Mouse (Mus musculus): ENCODE data around the gene Gatd1. TPM values are rescaled to one million over a fixed set of nuclear protein-coding genes. Genes with fewer than 3 reads are reported as not detected.

The Gatd1 gene
- polyA plus RNA-seq, 1 experiment = 48.4 TPM

DNA sequence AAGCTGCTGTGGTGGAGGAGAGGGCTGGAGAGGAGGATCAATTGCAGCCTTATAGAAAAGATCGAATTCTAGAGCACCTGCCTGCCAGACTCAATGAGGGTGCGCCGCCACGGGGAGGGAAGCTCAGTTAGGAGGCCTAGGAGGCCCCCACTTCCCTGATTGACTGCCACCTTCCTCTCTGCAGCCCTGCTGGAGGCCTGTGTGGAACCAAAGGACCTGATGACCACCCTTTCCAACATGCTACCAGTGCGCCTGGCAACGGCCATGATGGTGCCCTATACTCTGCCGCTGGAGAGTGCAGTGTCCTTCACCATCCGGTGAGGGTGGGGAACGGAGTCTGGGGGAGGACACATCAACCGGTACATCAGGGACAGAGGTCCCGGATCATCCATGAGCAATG, 44.7 kb upstream of the Gatd1 start:
- TF ChIP-seq POLR2A (IDR thresholded peaks at IDR 0.05; ENCODE audit: low read depth, low read length) = no peak
- TF ChIP-seq CTCF (IDR thresholded peaks at IDR 0.05; ENCODE audit: extremely low read depth, insufficient read length, insufficient replicate concordance, low read depth, low read length) = no peak
- Histone ChIP-seq H3K4me1 (ENCODE audit: control insufficient read depth, insufficient read depth, insufficient read length, low read length) (peaks cover 39% of the 10 kb centered on the region), H3K27me3 (ENCODE audit: control insufficient read depth, insufficient read depth, low read length) (no peaks in the 10 kb centered on the region), H3K27ac (ENCODE audit: insufficient read depth, low read depth, low read length) (no peak overlapping the region), H3K36me3 (ENCODE audit: control insufficient read depth, insufficient read depth, low read length) (peaks cover 30% of the 10 kb centered on the region), H3K4me3 (ENCODE audit: low read depth, low read length) (no peak overlapping the region)
- whole genome bisulfite sequencing = 87% methylated on average over 11 of the region's 11 CpGs

DNA sequence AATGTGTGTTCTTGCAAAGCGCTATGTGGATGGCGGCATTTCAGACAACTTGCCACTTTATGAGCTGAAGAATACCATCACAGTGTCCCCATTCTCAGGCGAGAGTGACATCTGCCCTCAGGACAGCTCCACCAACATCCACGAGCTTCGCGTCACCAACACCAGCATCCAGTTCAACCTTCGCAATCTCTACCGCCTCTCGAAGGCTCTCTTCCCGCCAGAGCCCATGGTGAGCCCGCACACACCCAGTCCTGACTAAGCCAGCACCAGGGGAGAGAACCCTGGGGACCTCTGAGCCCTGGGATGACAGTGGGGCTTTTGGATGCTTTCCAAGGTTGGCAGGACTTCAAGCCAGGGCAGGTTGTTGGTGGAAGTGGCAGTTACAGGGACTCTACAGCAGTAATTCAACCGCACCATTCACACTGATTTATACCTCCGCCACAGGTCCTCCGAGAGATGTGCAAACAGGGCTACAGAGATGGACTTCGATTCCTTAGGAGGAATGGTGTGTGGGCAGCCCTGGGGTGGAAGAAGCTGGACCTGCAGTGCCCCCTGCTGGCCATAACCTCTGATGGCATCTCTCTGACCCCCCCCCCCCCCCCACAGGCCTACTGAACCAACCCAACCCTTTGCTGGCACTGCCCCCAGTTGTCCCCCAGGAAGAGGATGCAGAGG, 44.2 kb upstream of the Gatd1 start:
- TF ChIP-seq CTCF (IDR thresholded peaks at IDR 0.05; ENCODE audit: extremely low read depth, insufficient read length, insufficient replicate concordance, low read depth, low read length) = peak; percentile 66
- no peak for TF ChIP-seq POLR2A (IDR thresholded peaks at IDR 0.05; ENCODE audit: low read depth, low read length)
- Histone ChIP-seq H3K27me3 (ENCODE audit: control insufficient read depth, insufficient read depth, low read length) (no peaks in the 10 kb centered on the region), H3K36me3 (ENCODE audit: control insufficient read depth, insufficient read depth, low read length) (peaks cover 30% of the 10 kb centered on the region), H3K27ac (ENCODE audit: insufficient read depth, low read depth, low read length) (no peak overlapping the region), H3K4me1 (ENCODE audit: control insufficient read depth, insufficient read depth, insufficient read length, low read length) (peaks cover 39% of the 10 kb centered on the region), H3K4me3 (ENCODE audit: low read depth, low read length) (no peak overlapping the region)
- WGBS = 49% methylated on average over 15 of the region's 15 CpGs

DNA sequence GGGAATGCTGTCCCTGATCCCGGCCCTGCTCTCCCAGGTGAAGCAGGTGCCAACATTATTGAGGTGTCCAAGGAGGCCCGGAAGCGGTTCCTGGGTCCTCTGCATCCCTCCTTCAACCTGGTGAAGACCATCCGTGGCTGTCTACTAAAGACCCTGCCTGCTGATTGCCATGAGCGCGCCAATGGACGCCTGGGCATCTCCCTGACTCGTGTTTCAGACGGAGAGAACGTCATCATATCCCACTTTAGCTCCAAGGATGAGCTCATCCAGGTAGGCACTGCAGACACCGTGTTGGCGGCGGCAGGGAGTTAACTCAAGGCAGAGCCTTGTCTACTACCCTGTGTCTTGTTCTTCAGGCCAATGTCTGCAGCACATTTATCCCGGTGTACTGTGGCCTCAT, 43.3 kb upstream of the Gatd1 start:
- TF ChIP-seq POLR2A (IDR thresholded peaks at IDR 0.05; ENCODE audit: low read depth, low read length) = no peak
- TF ChIP-seq CTCF (IDR thresholded peaks at IDR 0.05; ENCODE audit: extremely low read depth, insufficient read length, insufficient replicate concordance, low read depth, low read length) = no peak
- no peak overlapping the region for H3K4me3 ChIP-seq (ENCODE audit: low read depth, low read length)
- peaks cover 36% of the 10 kb centered on the region for H3K4me1 ChIP-seq (ENCODE audit: control insufficient read depth, insufficient read depth, insufficient read length, low read length)
- H3K27ac ChIP-seq (ENCODE audit: insufficient read depth, low read depth, low read length) = no peak overlapping the region
- 83% methylated on average over 14 of the region's 14 CpGs for WGBS
- H3K36me3 ChIP-seq (ENCODE audit: control insufficient read depth, insufficient read depth, low read length) = peaks cover 30% of the 10 kb centered on the region
- H3K27me3 ChIP-seq (ENCODE audit: control insufficient read depth, insufficient read depth, low read length) = no peaks in the 10 kb centered on the region

DNA sequence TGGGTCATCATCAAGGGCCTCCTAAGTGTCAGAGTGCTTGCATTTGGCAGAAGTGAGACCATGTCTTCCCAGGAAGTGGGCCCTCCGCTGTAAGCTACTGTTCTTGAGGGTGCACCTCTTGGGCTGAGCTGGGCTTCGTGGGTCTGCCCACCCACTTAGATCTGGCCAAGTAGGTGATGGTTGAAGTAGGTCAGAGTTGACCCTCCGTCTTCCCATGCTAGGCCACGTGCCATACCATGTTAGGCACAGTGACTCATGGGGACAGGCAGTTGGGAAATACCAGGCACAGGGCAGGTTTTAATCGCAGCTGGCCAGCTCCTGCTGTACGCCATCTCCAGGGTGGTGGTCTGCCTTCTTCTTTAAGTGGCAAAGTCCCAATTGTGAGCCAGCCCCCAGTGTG, 42.8 kb upstream of the Gatd1 start:
- Histone ChIP-seq H3K4me3 (ENCODE audit: low read depth, low read length) (peak overlapping the region; percentile 84), H3K27ac (ENCODE audit: insufficient read depth, low read depth, low read length) (peak overlapping the region; percentile 91)
- TF ChIP-seq CTCF (IDR thresholded peaks at IDR 0.05; ENCODE audit: extremely low read depth, insufficient read length, insufficient replicate concordance, low read depth, low read length) (no peak), POLR2A (IDR thresholded peaks at IDR 0.05; ENCODE audit: low read depth, low read length) (no peak)

DNA sequence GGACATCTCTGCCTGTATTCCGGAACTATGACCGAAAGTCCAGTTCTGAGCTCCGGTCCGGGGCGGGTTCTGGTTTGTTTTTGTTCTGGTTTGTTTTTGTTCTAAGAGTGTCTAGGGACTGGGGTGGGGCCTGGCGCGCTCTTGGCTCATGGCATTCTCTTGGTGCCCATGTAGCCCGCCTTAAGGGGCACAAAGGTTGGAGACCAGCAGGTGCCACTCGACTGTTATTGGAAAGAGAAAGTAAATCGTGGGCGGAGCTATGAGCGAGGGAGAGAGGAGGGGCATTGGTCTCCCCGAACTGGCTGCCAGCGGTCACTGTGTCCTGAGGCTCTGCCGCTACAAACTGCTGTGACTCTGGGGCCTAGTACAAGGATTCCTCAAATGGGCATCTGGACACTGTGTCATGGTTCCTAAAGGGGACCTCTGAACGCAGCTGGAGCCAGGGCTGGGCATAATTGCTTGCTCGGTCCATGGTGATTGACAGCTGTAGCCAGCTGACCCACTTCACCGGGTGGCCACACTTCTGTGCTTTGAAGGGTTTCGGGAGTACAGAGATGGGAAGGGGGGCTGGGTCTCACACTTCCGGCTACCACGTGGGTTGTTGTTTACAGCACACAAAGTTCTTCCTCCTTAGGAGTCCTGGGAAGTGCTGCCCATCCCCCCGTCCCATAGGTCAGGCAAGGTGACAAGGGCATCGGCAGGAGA, 41.8 kb upstream of the Gatd1 start:
- peak overlapping the region; percentile 91 for H3K27ac ChIP-seq (ENCODE audit: insufficient read depth, low read depth, low read length)
- WGBS = under 1% methylated on average over 23 of the region's 23 CpGs

More for the DNA sequence above, 42.8 kb upstream of the Gatd1 start:
- H3K36me3 ChIP-seq (ENCODE audit: control insufficient read depth, insufficient read depth, low read length) = peaks cover 33% of the 10 kb centered on the region
- 53% methylated on average over 6 of the region's 6 CpGs for WGBS
- peaks cover 32% of the 10 kb centered on the region for H3K4me1 ChIP-seq (ENCODE audit: control insufficient read depth, insufficient read depth, insufficient read length, low read length)
- H3K27me3 ChIP-seq (ENCODE audit: control insufficient read depth, insufficient read depth, low read length) = no peaks in the 10 kb centered on the region

DNA sequence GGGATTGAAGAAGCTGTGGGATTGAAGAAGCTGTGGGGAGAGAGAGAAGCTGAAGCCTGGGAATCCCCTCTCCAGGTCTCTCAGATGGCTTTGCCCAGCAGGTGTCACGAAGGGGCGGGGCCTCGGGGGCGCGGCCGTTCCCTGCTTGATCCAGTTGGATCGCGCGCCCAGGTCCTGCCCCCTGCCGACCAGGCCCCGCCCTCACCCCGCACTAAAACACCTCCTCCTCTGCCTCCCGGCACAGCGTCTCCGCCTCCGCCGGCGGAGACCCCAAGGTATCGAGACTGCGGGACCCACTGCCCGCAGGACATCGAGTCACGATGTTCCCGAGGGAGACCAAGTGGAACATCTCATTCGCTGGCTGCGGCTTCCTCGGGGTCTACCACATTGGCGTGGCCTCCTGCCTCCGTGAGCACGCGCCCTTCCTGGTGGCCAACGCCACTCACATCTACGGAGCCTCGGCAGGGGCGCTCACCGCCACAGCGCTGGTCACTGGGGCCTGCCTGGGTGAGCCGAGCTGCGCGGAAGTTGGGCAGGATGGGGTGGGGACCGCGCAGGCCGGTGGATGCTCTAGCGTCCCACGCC, 41.1 kb upstream of the Gatd1 start, which contains the start of gene Pnpla2:
Gene Pnpla2, plus strand, starts transcription at position 232 of the 585 bp plus-strand sequence.
- H3K36me3 ChIP-seq (ENCODE audit: control insufficient read depth, insufficient read depth, low read length) = peaks cover 44% of the 10 kb centered on the region
- H3K4me3 ChIP-seq (ENCODE audit: low read depth, low read length) = peak within 1 kb of the TSS; percentile 84
- H3K27me3 ChIP-seq (ENCODE audit: control insufficient read depth, insufficient read depth, low read length) = no peaks in the 10 kb centered on the region
- peak within 1 kb of the TSS; percentile 91 for H3K27ac ChIP-seq (ENCODE audit: insufficient read depth, low read depth, low read length)
- peaks cover 26% of the 10 kb centered on the region for H3K4me1 ChIP-seq (ENCODE audit: control insufficient read depth, insufficient read depth, insufficient read length, low read length)
- TF ChIP-seq POLR2A (IDR thresholded peaks at IDR 0.05; ENCODE audit: low read depth, low read length) = peak; percentile 93
- TF ChIP-seq CTCF (IDR thresholded peaks at IDR 0.05; ENCODE audit: extremely low read depth, insufficient read length, insufficient replicate concordance, low read depth, low read length) = no peak
- under 1% methylated on average over 45 of the region's 45 CpGs for WGBS

More for the DNA sequence above, 41.8 kb upstream of the Gatd1 start:
- Histone ChIP-seq H3K4me3 (ENCODE audit: low read depth, low read length) (peak overlapping the region; percentile 84), H3K27me3 (ENCODE audit: control insufficient read depth, insufficient read depth, low read length) (no peaks in the 10 kb centered on the region), H3K36me3 (ENCODE audit: control insufficient read depth, insufficient read depth, low read length) (peaks cover 38% of the 10 kb centered on the region), H3K4me1 (ENCODE audit: control insufficient read depth, insufficient read depth, insufficient read length, low read length) (peaks cover 30% of the 10 kb centered on the region)
- TF ChIP-seq POLR2A (IDR thresholded peaks at IDR 0.05; ENCODE audit: low read depth, low read length) (peak; percentile 10; the same call in 1 of the 2 replicates), CTCF (IDR thresholded peaks at IDR 0.05; ENCODE audit: extremely low read depth, insufficient read length, insufficient replicate concordance, low read depth, low read length) (no peak)

DNA sequence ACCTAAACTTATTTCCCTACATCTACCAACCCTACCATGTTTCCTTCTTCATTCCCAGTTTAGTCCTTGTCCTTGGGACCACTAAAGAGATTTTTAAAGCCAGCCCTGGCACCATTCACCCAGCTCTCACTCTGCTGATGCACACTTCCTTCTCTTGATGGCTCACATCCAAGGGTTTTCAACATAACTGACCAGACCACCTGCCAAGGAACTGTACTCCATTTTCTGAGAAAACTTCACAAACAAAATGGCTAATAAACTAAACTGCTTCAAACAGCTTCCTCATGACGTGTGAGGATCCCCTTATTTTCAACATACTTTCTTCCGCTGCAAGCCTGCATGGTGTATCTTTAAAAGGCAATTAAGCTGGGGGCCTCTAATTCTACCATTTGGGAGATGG, 39.7 kb upstream of the Gatd1 start:
- Histone ChIP-seq H3K36me3 (ENCODE audit: control insufficient read depth, insufficient read depth, low read length) (peaks cover 38% of the 10 kb centered on the region), H3K27me3 (ENCODE audit: control insufficient read depth, insufficient read depth, low read length) (no peaks in the 10 kb centered on the region), H3K27ac (ENCODE audit: insufficient read depth, low read depth, low read length) (no peak overlapping the region), H3K4me3 (ENCODE audit: low read depth, low read length) (no peak overlapping the region), H3K4me1 (ENCODE audit: control insufficient read depth, insufficient read depth, insufficient read length, low read length) (peaks cover 26% of the 10 kb centered on the region)
- WGBS = 56% methylated on average over 2 of the region's 2 CpGs
- TF ChIP-seq POLR2A (IDR thresholded peaks at IDR 0.05; ENCODE audit: low read depth, low read length) (no peak), CTCF (IDR thresholded peaks at IDR 0.05; ENCODE audit: extremely low read depth, insufficient read length, insufficient replicate concordance, low read depth, low read length) (no peak)
